Mouse (Mus musculus) heart, embryonic 13.5 days (tissue): ENCODE measurements around the gene Tm9sf1. TPM values are rescaled to one million over a fixed set of nuclear protein-coding genes. Genes with fewer than 3 reads are reported as not detected.

ENCODE experiments used
- polyA plus RNA-seq: library from polyadenylated mRNA; unstranded; fragments of >200 nt; fragmentation: Nextera tagmentation; extraction: Ambion mirVana; gene quantifications from 2 replicates; pipeline ENCODE4 v1.2.1, GENCODE M21; 2015

The Tm9sf1 gene
- polyA plus RNA-seq, 1 experiment from 2014 or later = 77.8 TPM

Other genes starting within 250 kb of the Tm9sf1 start
- gene Dhrs4, start 165.0 kb downstream of the Tm9sf1 start, polyA plus RNA-seq = 64.7 and 68.9 TPM in 2 replicates
- 1.9 TPM in 2 replicates for gene Carmil3, start 153.2 kb downstream of the Tm9sf1 start, polyA plus RNA-seq
- 0.43 and 0.47 TPM in 2 replicates for gene Cpne6, start 133.4 kb downstream of the Tm9sf1 start, polyA plus RNA-seq
- gene Nrl, start 118.8 kb downstream of the Tm9sf1 start, polyA plus RNA-seq = not detected in 2 replicates
- gene Pck2, start 103.5 kb downstream of the Tm9sf1 start, polyA plus RNA-seq = 40.9 and 43.9 TPM in 2 replicates
- 60.0 and 66.2 TPM in 2 replicates for gene Dcaf11, start 83.8 kb downstream of the Tm9sf1 start, polyA plus RNA-seq
- 0.56 and 1.3 TPM in 2 replicates for gene A730061H03Rik, start 83.4 kb downstream of the Tm9sf1 start, polyA plus RNA-seq
- 100 and 109 TPM in 2 replicates for gene Fitm1, start 68.2 kb downstream of the Tm9sf1 start, polyA plus RNA-seq
- 212 and 219 TPM in 2 replicates for gene Psme1, start 65.7 kb downstream of the Tm9sf1 start, polyA plus RNA-seq
- gene Emc9, start 58.5 kb downstream of the Tm9sf1 start, polyA plus RNA-seq = 14.8 and 19.1 TPM in 2 replicates
- gene Psme2, start 52.7 kb downstream of the Tm9sf1 start, polyA plus RNA-seq = 191 and 205 TPM in 2 replicates
- 12.5 and 15.2 TPM in 2 replicates for gene Rnf31, start 52.1 kb downstream of the Tm9sf1 start, polyA plus RNA-seq
- gene Irf9, start 40.2 kb downstream of the Tm9sf1 start, polyA plus RNA-seq = 9.7 and 10.1 TPM in 2 replicates
- gene Rec8, start 25.8 kb downstream of the Tm9sf1 start, polyA plus RNA-seq = 13.4 and 15.1 TPM in 2 replicates
- gene Ipo4, start 7.8 kb downstream of the Tm9sf1 start, polyA plus RNA-seq = 64.8 and 67.1 TPM in 2 replicates
- gene Gm49378, start 5.9 kb downstream of the Tm9sf1 start, polyA plus RNA-seq = 1.4 and 1.6 TPM in 2 replicates
- gene Tssk4, start 6.4 kb upstream of the Tm9sf1 start, polyA plus RNA-seq = 0.43 and 0.53 TPM in 2 replicates
- 74.3 and 83.3 TPM in 2 replicates for gene Mdp1, start 16.7 kb upstream of the Tm9sf1 start, polyA plus RNA-seq
- gene Gmpr2, start 28.1 kb upstream of the Tm9sf1 start, polyA plus RNA-seq = 39.3 and 47.4 TPM in 2 replicates
- 471 and 507 TPM in 2 replicates for gene Nedd8, start 28.3 kb upstream of the Tm9sf1 start, polyA plus RNA-seq
- 30.9 and 32.1 TPM in 2 replicates for gene Tinf2, start 38.0 kb upstream of the Tm9sf1 start, polyA plus RNA-seq
- gene Tgm1, start 70.1 kb upstream of the Tm9sf1 start, polyA plus RNA-seq = 0.23 and 0.25 TPM in 2 replicates
- 22.8 and 23.4 TPM in 2 replicates for gene Rabggta, start 78.5 kb upstream of the Tm9sf1 start, polyA plus RNA-seq
- gene Dhrs1, start 101.9 kb upstream of the Tm9sf1 start, polyA plus RNA-seq = 54.8 and 66.9 TPM in 2 replicates
- 22.8 and 23.9 TPM in 2 replicates for gene Nop9, start 101.9 kb upstream of the Tm9sf1 start, polyA plus RNA-seq
- gene Cideb, start 114.7 kb upstream of the Tm9sf1 start, polyA plus RNA-seq = 1.2 and 2.1 TPM in 2 replicates
- 0.25 and 0.27 TPM in 2 replicates for gene Ltb4r2, start 117.6 kb upstream of the Tm9sf1 start, polyA plus RNA-seq
- 0.48 and 0.71 TPM in 2 replicates for gene Ltb4r1, start 122.2 kb upstream of the Tm9sf1 start, polyA plus RNA-seq
- 17.7 TPM in 2 replicates for gene Adcy4, start 140.3 kb upstream of the Tm9sf1 start, polyA plus RNA-seq
- gene Ripk3, start 145.1 kb upstream of the Tm9sf1 start, polyA plus RNA-seq = 18.8 and 20.6 TPM in 2 replicates
- 12.5 and 14.0 TPM in 2 replicates for gene Nfatc4, start 179.3 kb upstream of the Tm9sf1 start, polyA plus RNA-seq
- gene Nynrin, start 210.2 kb upstream of the Tm9sf1 start, polyA plus RNA-seq = 16.5 and 18.2 TPM in 2 replicates
- gene Cbln3, start 240.6 kb upstream of the Tm9sf1 start, polyA plus RNA-seq = 0.27 and 0.31 TPM in 2 replicates
- 9.5 and 9.8 TPM in 2 replicates for gene Khnyn, start 241.1 kb upstream of the Tm9sf1 start, polyA plus RNA-seq